Mouse (Mus musculus): ENCODE measurements around the gene Pml.
A peak's percentile ranks its signal among the peaks of the same experiment; 100 is the strongest.

Gene Pml

GRCm38 (mm10) chr9:58201861-58202549, 47.6 kb downstream of the Pml start:
- DNase-seq = peak; percentile 56 to 62

GRCm38 (mm10) chr9:58201091-58201842, 48.3 kb downstream of the Pml start:
- DNase-seq = peak; percentile 63 to 65

GRCm38 (mm10) chr9:58200270-58201090, 49.1 kb downstream of the Pml start:
- peak; percentile 18 to 38 for DNase-seq

GRCm38 (mm10) chr9:58199381-58200269, 50.0 kb downstream of the Pml start:
- peak; percentile 69 to 71 for DNase-seq

GRCm38 (mm10) chr9:58198801-58199371, 50.7 kb downstream of the Pml start:
- peak; percentile 83 to 92 for DNase-seq

GRCm38 (mm10) chr9:58197781-58198701, 51.5 kb downstream of the Pml start:
- peak; percentile 80 to 86 for DNase-seq

GRCm38 (mm10) chr9:58196610-58197567, 52.7 kb downstream of the Pml start:
- DNase-seq = peak; percentile 53 to 64

GRCm38 (mm10) chr9:58196141-58196540, 53.4 kb downstream of the Pml start:
- DNase-seq = no peak

GRCm38 (mm10) chr9:58195671-58196070, 53.9 kb downstream of the Pml start:
- DNase-seq = peak; percentile 57 to 59

- DNase-seq = no peak
Observed at GRCm38 (mm10) chr9:58194222-58194621, 55.4 kb downstream of the Pml start.

- no peak for DNase-seq
Observed at GRCm38 (mm10) chr9:58184456-58184855, 65.1 kb downstream of the Pml start.

GRCm38 (mm10) chr9:58179390-58179789, 70.2 kb downstream of the Pml start:
- peak in 1 of 2 experiments; percentile 34 for DNase-seq

- DNase-seq = peak in 1 of 2 experiments; percentile 40
Observed at GRCm38 (mm10) chr9:58177165-58177564, 72.4 kb downstream of the Pml start.

- DNase-seq = peak in 1 of 2 experiments; percentile 17
Observed at GRCm38 (mm10) chr9:58175745-58176487, 73.7 kb downstream of the Pml start.

- no peak for DNase-seq
Observed at GRCm38 (mm10) chr9:58174818-58175251, 74.8 kb downstream of the Pml start.

- no peak for DNase-seq
Observed at GRCm38 (mm10) chr9:58172863-58173262, 76.7 kb downstream of the Pml start.

- DNase-seq = peak; percentile 41 to 49
Observed at GRCm38 (mm10) chr9:58169426-58169825, 80.2 kb downstream of the Pml start.

GRCm38 (mm10) chr9:58168880-58169279, 80.7 kb downstream of the Pml start:
- no peak for DNase-seq
